Mouse (Mus musculus) retina, adult 2 months (tissue): ENCODE results near the gene Elmo1.

ENCODE experiments used
- DNase-seq: peaks from one replicate; pipeline ENCODE4 v3.0.0-alpha.2; 2012; ENCODE audit warnings: low read depth, low spot score

Elmo1 gene

GRCm38 (mm10) chr13:20121385-20122043 is 31.1 kb downstream of the Elmo1 start:
- DNase-seq: no peak

- no peak for DNase-seq
Observed at GRCm38 (mm10) chr13:20123975-20124374, 33.6 kb downstream of the Elmo1 start.

- DNase-seq: no peak
Observed at GRCm38 (mm10) chr13:20124965-20125364, 34.6 kb downstream of the Elmo1 start.

DNA sequence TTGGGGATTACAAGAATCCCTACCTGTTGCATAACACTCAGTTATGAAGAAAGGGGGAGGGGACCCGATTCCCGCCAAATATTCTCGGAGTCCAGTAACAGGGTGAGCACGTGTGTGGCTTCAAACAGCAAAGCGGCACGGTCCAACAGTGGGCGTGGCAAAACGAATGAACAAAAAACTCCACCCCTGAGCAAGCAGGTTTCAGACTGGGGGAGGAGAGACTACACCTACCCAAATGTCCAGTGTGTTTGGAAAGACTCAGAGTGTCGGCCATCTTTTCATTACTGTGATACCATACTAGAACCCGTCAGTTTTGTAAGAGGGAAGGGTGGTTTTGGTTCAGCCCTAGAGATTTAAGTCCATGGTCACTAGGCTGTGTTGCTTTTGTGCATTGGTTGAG is 35.4 kb downstream of the Elmo1 start:
- DNase-seq: no peak

GRCm38 (mm10) chr13:20127553-20127952 is 37.2 kb downstream of the Elmo1 start:
- DNase-seq: no peak

DNA sequence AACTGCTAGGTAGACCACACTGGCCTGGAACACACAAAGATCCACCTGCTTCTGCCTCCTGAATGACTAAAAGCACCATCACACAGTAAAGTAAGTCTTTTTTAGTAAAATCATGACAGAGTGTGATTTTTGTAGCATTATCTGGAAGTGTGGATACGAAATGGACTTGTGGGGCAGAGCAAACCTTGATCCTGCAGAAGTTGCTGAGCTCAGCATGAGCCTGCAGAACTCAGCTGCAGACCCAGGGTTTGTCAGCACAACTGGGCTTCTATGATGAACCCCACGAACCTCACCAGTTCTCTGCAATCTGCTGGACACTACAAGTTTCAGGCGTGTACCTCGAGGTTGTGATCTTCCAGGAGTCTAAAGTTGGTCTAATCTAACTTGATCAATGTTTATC is 37.7 kb downstream of the Elmo1 start:
- no peak for DNase-seq

GRCm38 (mm10) chr13:20130731-20131130 is 40.3 kb downstream of the Elmo1 start:
- DNase-seq: no peak

GRCm38 (mm10) chr13:20131322-20131997 is 41.1 kb downstream of the Elmo1 start:
- no peak for DNase-seq

DNA sequence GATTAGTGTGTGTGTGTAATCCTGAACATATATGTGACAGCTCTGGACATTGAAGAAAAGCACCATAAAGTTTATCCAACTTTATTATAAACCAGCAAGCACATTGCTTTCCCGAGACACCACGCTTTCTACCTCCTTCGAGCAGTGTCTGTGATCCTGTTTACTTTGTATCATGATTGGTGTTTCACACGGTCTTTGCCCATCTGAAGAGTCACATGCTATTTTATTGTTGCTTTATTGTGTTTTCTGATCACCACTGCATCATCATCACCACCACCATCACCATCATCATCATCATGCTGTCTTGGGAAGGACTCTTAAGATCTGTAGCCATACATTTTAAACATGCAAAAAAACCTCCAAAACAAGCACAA is 41.6 kb downstream of the Elmo1 start:
- DNase-seq: no peak

GRCm38 (mm10) chr13:20133602-20134394 is 43.4 kb downstream of the Elmo1 start:
- DNase-seq: no peak

- no peak for DNase-seq
Observed at GRCm38 (mm10) chr13:20134395-20135225, 44.2 kb downstream of the Elmo1 start.

- no peak for DNase-seq
Observed at GRCm38 (mm10) chr13:20136753-20137152, 46.4 kb downstream of the Elmo1 start.

DNA sequence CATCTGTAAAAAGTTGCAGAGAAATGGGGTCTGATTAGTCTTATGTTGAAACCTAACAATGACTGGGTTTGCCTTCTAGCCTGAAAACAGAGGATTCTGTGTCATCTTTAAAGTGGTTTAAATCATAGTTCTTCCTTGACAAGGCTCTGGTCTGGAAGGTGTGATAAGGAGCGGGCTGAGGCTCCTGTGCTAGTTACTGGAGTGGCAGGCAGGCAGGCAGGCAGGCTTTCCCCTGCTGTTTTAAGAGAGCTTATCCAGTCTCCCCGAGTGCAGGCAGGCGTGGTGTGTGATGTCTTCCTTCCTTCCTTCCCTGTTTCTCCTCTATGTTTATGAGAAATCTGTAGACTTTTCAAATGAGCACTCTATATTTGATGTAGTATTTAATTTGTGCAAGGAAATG is 48.1 kb downstream of the Elmo1 start:
- DNase-seq: no peak

DNA sequence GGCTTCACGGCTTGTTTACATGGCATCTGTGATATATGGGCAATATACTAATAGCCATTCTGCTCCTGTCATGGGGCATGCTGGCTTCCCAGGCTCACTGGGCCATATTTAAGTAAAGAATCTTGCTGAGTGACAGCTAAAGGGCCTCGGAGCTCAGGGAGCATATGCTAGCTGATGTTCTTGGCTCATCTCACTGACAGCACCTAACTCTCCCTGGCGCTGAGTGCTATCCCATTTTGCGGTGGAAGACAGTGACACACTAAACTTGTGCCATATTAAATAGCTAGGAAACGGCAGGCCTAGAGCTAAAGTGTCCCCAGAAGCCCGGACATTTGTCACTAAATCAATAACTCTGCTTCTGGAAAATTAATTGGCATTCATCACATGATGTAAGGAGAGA is 48.7 kb downstream of the Elmo1 start:
- no peak for DNase-seq

GRCm38 (mm10) chr13:20139825-20140665 is 49.6 kb downstream of the Elmo1 start:
- DNase-seq: no peak

DNA sequence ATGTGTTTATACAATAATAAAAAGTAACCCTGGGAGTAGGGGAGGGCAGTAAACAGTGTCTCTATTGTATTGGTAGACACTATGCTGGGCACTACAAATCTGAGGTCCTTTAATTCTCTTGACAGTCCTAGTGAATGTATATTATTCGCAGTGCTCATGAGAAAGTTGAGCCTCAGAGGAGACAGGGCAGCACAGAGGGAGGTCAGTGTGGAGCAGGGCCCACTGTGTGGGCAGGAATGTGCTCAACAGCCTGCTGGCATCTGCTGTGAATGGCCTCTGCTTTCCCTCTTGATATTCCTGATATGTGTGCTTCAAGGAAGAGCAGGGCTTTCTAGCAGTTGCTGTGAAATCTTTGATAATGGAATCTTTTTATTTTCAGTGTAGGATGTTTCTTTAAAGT is 52.2 kb downstream of the Elmo1 start:
- DNase-seq: no peak

GRCm38 (mm10) chr13:20146848-20147247 is 56.5 kb downstream of the Elmo1 start:
- no peak for DNase-seq

- no peak for DNase-seq
Observed at GRCm38 (mm10) chr13:20147736-20148135, 57.3 kb downstream of the Elmo1 start.

GRCm38 (mm10) chr13:20150130-20150835 is 59.9 kb downstream of the Elmo1 start:
- no peak for DNase-seq

- no peak for DNase-seq
Observed at GRCm38 (mm10) chr13:20151302-20151978, 61.0 kb downstream of the Elmo1 start.
